Mouse (Mus musculus) forebrain, postnatal 0 days (tissue): ENCODE measurements around the gene Cep104. TPM values are rescaled to one million over a fixed set of nuclear protein-coding genes. Genes with fewer than 3 reads are reported as not detected.
A peak's percentile ranks its signal among the peaks of the same experiment; 100 is the strongest.

Experiments
- ATAC-seq: fragments of 200-750 bp; cut with Nextera tagmentation; 2 replicates; pipeline ENCODE4 v1.8.0; 2017; ENCODE audit warnings: mild to moderate bottlenecking, moderate library complexity
- DNase-seq: peaks from one replicate; pipeline ENCODE4 v3.0.0-alpha.2; 2015
- H3K27ac ChIP-seq: fragments of 300-500 bp; sonication (generic); 2 replicates; pipeline ENCODE4 v1.5.1; 2014; ENCODE audit warnings: low read depth, mild to moderate bottlenecking, antibody characterized with exemption, low read length, moderate library complexity, mixed read lengths
- H3K27me3 ChIP-seq: fragments of 300-500 bp; sonication (generic); 2 replicates; pipeline ENCODE4 v1.6.1; 2014; ENCODE audit warnings: mild to moderate bottlenecking, low read length, mixed read lengths; ENCODE audit not compliant: insufficient read depth
- H3K36me3 ChIP-seq: fragments of 300-500 bp; sonication (generic); 2 replicates; pipeline ENCODE4 v1.6.1; 2014; ENCODE audit warnings: mild to moderate bottlenecking, moderate library complexity; ENCODE audit not compliant: insufficient read depth
- H3K4me1 ChIP-seq: fragments of 300-500 bp; sonication (generic); 2 replicates; pipeline ENCODE4 v1.6.1; 2014; ENCODE audit warnings: antibody characterized with exemption; ENCODE audit not compliant: insufficient read depth
- H3K4me2 ChIP-seq: fragments of 300-500 bp; sonication (generic); 2 replicates; pipeline ENCODE4 v1.6.1; 2014; ENCODE audit warnings: low read depth, mild to moderate bottlenecking, moderate library complexity
- H3K4me3 ChIP-seq: fragments of 300-500 bp; sonication (generic); 2 replicates; pipeline ENCODE4 v1.5.1; 2014; ENCODE audit warnings: low read depth, low read length, mixed read lengths
- H3K9ac ChIP-seq: fragments of 300-500 bp; sonication (generic); 2 replicates; pipeline ENCODE4 v1.6.1; 2014; ENCODE audit warnings: mild to moderate bottlenecking
- H3K9me3 ChIP-seq: fragments of 300-500 bp; sonication (generic); 2 replicates; pipeline ENCODE4 v1.6.1; 2016; ENCODE audit warnings: low read length
- CTCF ChIP-seq: sonication (generic); IDR thresholded peaks from 2 replicates; pipeline ENCODE4 v1.5.1; 2016; ENCODE audit warnings: antibody characterized with exemption, control low read depth, low read depth
- WGBS: fragments of 180-500 bp; shearing (Covaris S2); extraction: QIAGEN DNeasy Blood & Tissue Kit; methylation state at CpG from one replicate; pipeline ENCODE4 v1.1.7; 2014; 5-methylcytosine and 5-hydroxymethylcytosine counted together
- polyA plus RNA-seq: library from polyadenylated mRNA; unstranded; fragments of >200 nt; fragmentation: Nextera tagmentation; extraction: Ambion mirVana; gene quantifications from 2 replicates; pipeline ENCODE4 v1.2.1, GENCODE M21; 2015
- total RNA-seq: library from RNA; depleted of rRNA; stranded (reverse); fragments of >200 nt; gene quantifications from 2 replicates; pipeline ENCODE4 v1.2.3, GENCODE M21; 2014

The Cep104 gene
- total and polyA plus RNA-seq, 2 experiments from 2014 or later = 9.9 to 10.5 TPM

DNA sequence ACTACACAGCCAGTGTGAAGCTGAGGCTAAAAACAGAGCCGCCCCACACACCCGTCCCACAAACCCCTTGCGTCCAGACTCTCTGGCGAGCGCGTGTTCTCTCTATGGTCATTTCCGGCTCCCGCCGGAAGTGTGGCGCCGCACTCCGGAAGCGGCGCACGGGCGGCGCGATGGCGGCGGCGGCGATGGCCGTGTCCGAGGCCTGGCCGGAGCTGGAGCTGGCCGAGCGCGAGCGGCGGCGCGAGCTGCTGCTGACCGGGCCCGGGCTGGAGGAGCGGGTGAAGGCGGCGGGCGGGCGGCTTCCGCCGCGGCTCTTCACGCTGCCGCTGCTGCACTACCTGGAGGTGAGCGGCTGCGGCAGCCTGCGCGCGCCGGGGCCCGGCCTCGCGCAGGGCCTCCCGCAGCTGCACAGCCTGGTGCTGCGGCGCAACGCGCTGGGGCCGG, 36.7 kb downstream of the Cep104 start, which contains the start of gene Lrrc47:
Lrrc47 (plus strand) TSS at position 86 of the 444 bp plus-strand sequence.
- Histone ChIP-seq H3K4me3 (peak within 1 kb of the TSS; percentile 93), H3K27ac (peak within 1 kb of the TSS; percentile 64), H3K9me3 (no peaks in the 10 kb centered on the region), H3K9ac (peak within 1 kb of the TSS; percentile 85), H3K4me1 (peaks cover 12% of the 10 kb centered on the region), H3K4me2 (peak within 1 kb of the TSS; percentile 93), H3K27me3 (no peaks in the 10 kb centered on the region), H3K36me3 (peaks cover 24% of the 10 kb centered on the region)
- peak; percentile 89 for DNase-seq
- peak; percentile 97 for ATAC-seq
- whole genome bisulfite sequencing = 3% methylated on average over 51 of the region's 59 CpGs
- TF ChIP-seq CTCF = 0 out of 2 replicates have a peak, but pooled peaks have one; percentile 2

DNA sequence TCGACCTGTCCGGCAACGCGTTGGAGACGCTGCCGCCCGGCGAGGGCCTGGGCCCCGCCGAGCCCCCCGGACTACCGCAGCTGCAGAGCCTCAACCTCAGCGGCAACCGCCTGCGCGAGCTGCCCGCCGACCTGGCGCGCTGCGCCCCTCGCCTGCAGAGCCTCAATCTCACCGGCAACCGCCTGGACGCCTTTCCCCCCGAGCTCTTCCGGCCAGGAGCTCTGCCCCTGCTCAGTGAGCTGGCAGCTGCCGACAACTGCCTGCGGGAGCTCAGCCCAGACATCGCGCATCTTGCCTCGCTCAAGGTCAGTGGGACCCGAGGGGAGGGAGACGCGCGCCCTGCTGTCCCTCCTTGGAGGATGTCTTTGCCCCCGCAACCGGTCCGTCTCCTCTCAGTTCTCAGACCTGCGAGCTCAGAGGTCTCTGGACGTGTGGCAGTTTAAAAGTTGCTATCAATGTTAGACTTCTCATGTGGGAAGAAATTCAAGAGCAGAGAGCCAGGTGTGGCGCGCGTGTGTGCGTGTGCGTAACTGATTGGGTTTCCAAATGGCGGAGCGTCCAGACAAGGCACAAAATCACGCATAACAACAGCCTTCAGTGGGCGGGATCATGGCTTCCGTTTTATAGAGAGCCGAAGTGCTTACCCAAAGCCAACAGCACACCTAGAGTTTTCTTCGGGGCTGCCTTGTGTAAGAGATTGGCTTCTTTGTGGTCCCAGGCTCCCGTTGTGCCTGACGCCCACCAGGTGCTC, 37.3 kb downstream of the Cep104 start:
- Histone ChIP-seq H3K4me1 (peaks cover 12% of the 10 kb centered on the region), H3K9me3 (no peaks in the 10 kb centered on the region), H3K27ac (peak overlapping the region; percentile 64), H3K4me2 (peak overlapping the region; percentile 93), H3K4me3 (peak overlapping the region; percentile 93), H3K36me3 (peaks cover 24% of the 10 kb centered on the region), H3K9ac (peak overlapping the region; percentile 85), H3K27me3 (no peaks in the 10 kb centered on the region)
- ATAC-seq (no peak; the same call in 1 of the 2 replicates), DNase-seq (peak; percentile 33)
- 2% methylated on average over 55 of the region's 55 CpGs for whole genome bisulfite sequencing
- no peak for TF ChIP-seq CTCF

DNA sequence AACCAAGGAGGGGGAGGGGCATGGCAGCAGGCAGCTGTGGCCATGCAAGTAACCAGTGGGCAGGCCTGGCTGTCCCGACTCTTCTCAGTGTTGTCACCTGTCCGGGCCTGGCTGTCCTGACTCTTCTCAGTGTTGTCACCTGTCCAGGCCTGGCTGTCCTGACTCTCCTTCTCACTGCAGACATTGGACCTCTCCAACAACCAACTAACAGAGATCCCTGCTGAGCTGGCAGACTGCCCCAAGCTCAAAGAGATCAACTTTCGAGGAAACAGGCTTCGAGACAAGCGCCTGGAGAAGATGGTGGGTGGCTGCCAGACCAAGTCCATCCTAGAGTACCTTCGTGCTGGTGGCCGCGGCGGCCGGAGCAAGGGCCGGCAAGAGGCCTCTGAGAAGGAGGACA, 40.5 kb downstream of the Cep104 start:
- Histone ChIP-seq H3K36me3 (peaks cover 51% of the 10 kb centered on the region), H3K27ac (no peak overlapping the region), H3K4me1 (peaks cover 12% of the 10 kb centered on the region), H3K9me3 (no peaks in the 10 kb centered on the region), H3K27me3 (no peaks in the 10 kb centered on the region), H3K9ac (no peak overlapping the region), H3K4me2 (no peak overlapping the region), H3K4me3 (no peak overlapping the region)
- ATAC-seq (no peak), DNase-seq (no peak)
- 91% methylated on average over 11 of the region's 11 CpGs for WGBS
- no peak for TF ChIP-seq CTCF

DNA sequence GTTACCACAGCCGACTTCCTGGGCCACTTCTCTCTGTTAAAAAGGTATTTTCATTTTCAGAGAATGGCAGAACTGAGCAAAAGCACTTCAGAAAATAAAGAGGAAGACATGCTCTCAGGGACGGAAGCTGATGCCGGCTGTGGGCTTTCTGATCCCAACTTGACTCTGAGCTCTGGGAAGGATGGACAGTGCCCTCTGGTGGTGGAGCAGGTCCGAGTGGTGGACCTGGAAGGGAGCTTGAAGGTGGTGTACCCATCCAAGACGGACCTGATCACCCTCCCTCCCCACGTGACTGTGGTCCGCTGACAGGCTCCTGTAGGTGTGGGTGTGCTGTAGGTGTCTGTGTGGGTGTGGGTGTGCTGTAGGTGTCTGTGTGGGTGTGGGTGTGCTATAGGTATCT, 44.6 kb downstream of the Cep104 start:
- 75% methylated on average over 7 of the region's 7 CpGs for WGBS
- peaks cover 72% of the 10 kb centered on the region for H3K36me3 ChIP-seq
- DNase-seq = no peak

DNA sequence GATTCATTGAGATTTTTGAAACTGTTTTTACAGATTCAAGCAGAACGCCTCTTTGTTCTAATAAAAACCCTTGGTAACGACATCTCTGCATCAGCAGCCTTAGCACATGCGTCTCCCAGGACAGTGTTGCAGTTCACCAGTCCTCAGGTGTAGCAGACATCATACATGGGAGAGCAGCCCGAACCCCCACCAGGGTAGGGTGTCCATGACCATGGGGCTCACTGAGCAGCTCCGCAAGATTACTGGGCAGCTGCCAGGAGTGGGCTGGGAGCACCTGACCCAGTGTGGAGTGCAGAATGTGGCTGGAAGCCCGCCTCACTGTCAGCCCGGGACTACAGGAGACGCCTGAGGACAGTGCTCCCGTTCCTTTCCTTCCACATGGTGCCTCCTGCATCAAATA, 46.4 kb downstream of the Cep104 start:
- DNase-seq (no peak), ATAC-seq (no peak)
- H3K4me1 ChIP-seq = no peaks in the 10 kb centered on the region
- H3K4me3 ChIP-seq = no peak overlapping the region
- TF ChIP-seq CTCF = no peak
- peaks cover 58% of the 10 kb centered on the region for H3K36me3 ChIP-seq
- 86% methylated on average over 9 of the region's 9 CpGs for WGBS
- no peak overlapping the region for H3K27ac ChIP-seq
- no peak overlapping the region for H3K4me2 ChIP-seq
- no peak overlapping the region for H3K9ac ChIP-seq
- H3K9me3 ChIP-seq = no peaks in the 10 kb centered on the region
- H3K27me3 ChIP-seq = peaks cover 14% of the 10 kb centered on the region

More for the DNA sequence above, 44.6 kb downstream of the Cep104 start:
- no peaks in the 10 kb centered on the region for H3K27me3 ChIP-seq
- no peak overlapping the region for H3K4me2 ChIP-seq
- no peak overlapping the region for H3K4me3 ChIP-seq
- H3K27ac ChIP-seq = no peak overlapping the region
- TF ChIP-seq CTCF = peak; percentile 54
- no peaks in the 10 kb centered on the region for H3K9me3 ChIP-seq
- no peaks in the 10 kb centered on the region for H3K4me1 ChIP-seq
- no peak overlapping the region for H3K9ac ChIP-seq
- ATAC-seq = no peak

DNA sequence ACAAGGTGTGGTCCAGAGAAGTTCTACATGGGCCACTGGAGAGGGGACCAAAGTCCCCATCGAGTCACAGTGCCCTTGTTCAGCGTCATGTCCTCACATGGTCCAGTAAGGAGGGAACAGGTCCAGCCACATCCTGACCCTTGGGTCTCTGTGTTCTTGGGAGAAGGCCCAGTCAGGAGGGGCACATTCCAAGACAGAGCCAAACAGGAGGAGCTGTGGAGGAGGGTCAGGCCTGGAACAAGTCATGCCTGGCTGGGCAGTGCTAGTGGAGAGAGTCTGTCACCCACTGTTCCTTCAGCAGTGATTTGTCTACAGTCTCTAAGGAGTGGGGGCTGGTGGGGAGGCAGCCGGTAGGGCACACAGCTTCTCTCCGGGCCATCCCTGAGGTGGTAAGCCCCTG, 47.4 kb downstream of the Cep104 start:
- TF ChIP-seq CTCF = no peak
- Histone ChIP-seq H3K27me3 (peaks cover 21% of the 10 kb centered on the region), H3K36me3 (peaks cover 49% of the 10 kb centered on the region), H3K27ac (no peak overlapping the region), H3K4me3 (no peak overlapping the region), H3K9ac (no peak overlapping the region), H3K4me2 (no peak overlapping the region), H3K4me1 (no peaks in the 10 kb centered on the region), H3K9me3 (no peaks in the 10 kb centered on the region)
- ATAC-seq (peak; percentile 18; the same call in 1 of the 2 replicates), DNase-seq (no peak)
- 82% methylated on average over 4 of the region's 4 CpGs for WGBS

DNA sequence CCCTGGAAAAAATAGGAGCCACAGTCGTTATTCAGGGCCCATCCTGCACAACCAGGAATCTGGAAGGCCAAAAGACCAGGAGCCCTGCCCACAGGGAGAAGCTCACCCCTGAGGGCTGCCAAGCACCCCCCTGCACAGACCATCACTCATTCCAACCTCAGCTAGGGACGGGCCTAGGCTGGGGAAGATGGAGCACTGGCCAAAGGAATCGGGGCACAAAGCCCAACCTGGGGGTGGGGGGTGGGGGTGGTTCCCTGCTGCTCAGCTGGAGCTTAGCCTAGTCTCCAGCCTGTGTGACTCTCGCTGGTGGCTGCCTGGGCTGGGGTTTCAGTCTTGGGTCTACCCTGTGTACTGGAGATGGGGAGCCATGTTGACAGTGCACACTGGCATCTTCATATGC, 47.9 kb downstream of the Cep104 start:
- no peak for DNase-seq
- no peak overlapping the region for H3K27ac ChIP-seq
- no peaks in the 10 kb centered on the region for H3K4me1 ChIP-seq
- H3K4me2 ChIP-seq = no peak overlapping the region
- H3K27me3 ChIP-seq = peaks cover 23% of the 10 kb centered on the region
- peaks cover 46% of the 10 kb centered on the region for H3K36me3 ChIP-seq
- peak; percentile 36; the same call in 1 of the 2 replicates for ATAC-seq
- TF ChIP-seq CTCF = no peak
- WGBS = 23% methylated on average over 4 of the region's 4 CpGs
- no peak overlapping the region for H3K9ac ChIP-seq
- no peak overlapping the region for H3K4me3 ChIP-seq
- H3K9me3 ChIP-seq = no peaks in the 10 kb centered on the region
